Comparison of ENCODE assay signal across 22 mouse cellular contexts in the genomic region with DNA sequence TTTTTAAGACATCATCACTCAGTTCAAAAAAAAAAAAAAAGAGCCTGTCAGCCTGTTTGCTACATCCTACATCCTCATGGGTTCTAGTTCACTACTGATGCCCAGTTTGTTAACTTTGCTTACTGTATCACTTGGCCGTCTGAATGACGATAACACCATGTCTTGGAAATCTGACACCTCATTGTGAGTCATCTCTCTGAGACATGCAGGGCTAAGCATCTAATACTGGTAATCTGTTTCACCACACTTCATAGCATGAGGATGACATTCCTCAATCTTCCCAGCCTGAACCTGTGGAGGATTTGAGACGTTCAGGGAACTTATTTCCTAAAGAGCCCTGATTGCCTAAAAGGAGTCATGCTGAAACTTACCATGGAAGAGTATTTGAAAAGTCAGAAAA. TPM values are rescaled to one million over a fixed set of nuclear protein-coding genes. Genes with fewer than 3 reads are reported as not detected.
"Had no signal": no experiment of that assay in that cellular context is flagged by ENCODE, and none has a peak within 500 bp of the region (broad histone marks: within the 10 kb centered on the region; RNA-seq: fewer than 3 reads in every experiment).

No protein-coding gene starts in this region.

- H3K4me3 ChIP-seq: lung, embryonic 15.5 days; megakaryocyte, embryonic 14.5 days; midbrain, embryonic 13.5 days; myocyte; neural tube, embryonic 13.5 days; stomach, embryonic 15.5 days had no signal

- ATAC-seq: liver, postnatal 0 days; lung, postnatal 0 days; midbrain, embryonic 13.5 days; midbrain, embryonic 16.5 days had no signal

- H3K27me3 ChIP-seq: lung, embryonic 15.5 days; megakaryocyte, embryonic 14.5 days; midbrain, embryonic 13.5 days; neural tube, embryonic 13.5 days; stomach, embryonic 15.5 days had no signal

- DNase-seq: liver, postnatal 0 days; lung, adult 2 months; lung, postnatal 14 days; lung, postnatal 36 days; right cerebral cortex, postnatal 14 days; thymus, adult 2 months; thymus, postnatal 25 days; thymus, postnatal 4 days had no signal

- H3K36me3 ChIP-seq: lung, embryonic 15.5 days; midbrain, embryonic 13.5 days; neural tube, embryonic 13.5 days; stomach, embryonic 15.5 days had no signal

RNA-seq across cellular contexts. Expression of gene Tmprss11g, which starts 22.2 kb away (rescaled TPM):
- total RNA-seq: megakaryocyte progenitor cell, adult 5-6 weeks had no signal
- polyA plus RNA-seq: liver, postnatal 0 days; lung, postnatal 0 days; macrophage; midbrain, embryonic 11.5 days; midbrain, embryonic 13.5 days; midbrain, embryonic 16.5 days; myocyte; neural tube, embryonic 11.5 days; neural tube, embryonic 13.5 days; spleen, adult 2 months; testis, adult 2 months; thymus, adult 2 months had no signal
